Mouse (Mus musculus): ENCODE measurements around the gene Gm10563.
"Not testable (repeated sequence)": the region's sequence is repeated elsewhere in the genome, so short reads cannot be mapped to it uniquely, and the experiment has no call there.

The Gm10563 gene

DNA sequence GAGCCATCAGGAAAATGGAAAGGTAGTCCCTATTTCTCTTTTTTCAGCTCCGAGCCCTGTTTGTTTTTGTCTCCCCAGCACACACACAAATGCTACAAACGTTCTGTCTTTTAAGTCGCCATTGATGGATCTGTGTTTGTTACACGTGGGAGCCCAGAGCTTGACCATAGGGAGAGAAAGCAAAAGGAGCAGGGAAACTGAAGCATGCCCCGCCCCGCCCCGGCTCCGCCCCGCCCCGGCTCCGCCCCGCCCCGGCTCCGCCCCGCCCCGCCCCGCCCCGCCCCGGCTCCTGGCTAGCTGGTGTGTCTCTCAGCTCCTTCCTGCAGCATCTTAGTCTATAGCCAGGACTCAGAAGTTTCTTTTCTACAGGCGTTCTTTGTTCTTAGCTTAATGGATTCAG is 46.7 kb downstream of the Gm10563 start:
- DNase-seq (ENCODE audit: low read depth): no peak

- DNase-seq (ENCODE audit: low read depth): no peak
Measured at GRCm38 (mm10) chr4:155596606-155597005, 48.6 kb downstream of the Gm10563 start.

GRCm38 (mm10) chr4:155595777-155596176 is 49.4 kb downstream of the Gm10563 start:
- DNase-seq (ENCODE audit: low read depth): no peak

DNA sequence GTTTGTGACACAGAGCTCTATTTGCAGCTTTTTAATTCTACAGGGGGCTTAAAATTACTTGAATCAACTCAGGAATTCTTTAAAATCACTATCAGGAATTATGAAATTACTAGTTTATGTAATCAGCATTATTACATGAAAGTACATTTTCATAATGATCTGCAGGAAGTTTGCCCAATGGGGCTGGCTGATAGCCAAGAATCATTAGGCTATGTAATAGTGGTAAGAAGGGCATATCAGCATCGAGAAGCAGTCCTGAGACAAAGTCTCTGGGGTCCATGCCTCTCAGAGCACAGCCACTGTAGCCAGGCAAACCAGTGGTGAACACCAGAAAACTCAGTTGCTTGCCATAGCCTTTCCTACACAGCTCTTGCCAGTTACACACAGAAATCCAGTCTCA is 51.4 kb downstream of the Gm10563 start:
- DNase-seq (ENCODE audit: low read depth): no peak

DNA sequence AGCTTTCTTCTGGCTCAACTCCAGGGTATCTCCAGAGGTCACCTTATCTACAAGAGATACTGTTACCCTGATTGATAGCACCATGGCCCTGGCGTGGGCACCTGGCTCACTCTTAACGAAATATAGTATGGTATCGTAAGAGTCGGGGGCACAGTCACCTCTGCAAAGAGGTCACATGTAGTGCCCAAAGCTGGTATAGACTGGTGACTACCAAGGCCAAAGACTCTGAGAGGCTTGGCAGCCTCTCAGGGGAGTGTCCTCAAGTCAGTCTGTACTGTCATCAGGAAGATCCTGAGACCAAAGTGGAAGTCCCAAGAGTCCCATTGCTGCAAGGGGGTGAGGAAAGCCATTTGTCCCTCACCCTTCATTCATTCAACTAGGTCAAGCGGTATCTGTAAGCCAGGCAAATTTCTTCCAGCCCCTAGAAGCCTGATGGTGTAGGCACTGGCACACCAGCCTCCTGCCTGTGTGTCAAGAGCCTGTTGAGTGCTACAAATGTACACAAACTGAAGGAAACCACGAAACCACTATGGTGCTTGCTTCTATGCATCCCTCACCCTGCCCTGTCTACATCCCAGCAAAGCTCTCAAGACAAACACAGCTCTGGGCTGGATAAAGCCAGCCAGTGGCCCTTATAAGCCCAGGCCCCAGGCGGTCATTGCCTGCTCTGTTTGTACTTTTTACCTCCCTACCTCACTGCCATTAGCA is 54.0 kb downstream of the Gm10563 start:
- no peak for DNase-seq (ENCODE audit: low read depth)

DNA sequence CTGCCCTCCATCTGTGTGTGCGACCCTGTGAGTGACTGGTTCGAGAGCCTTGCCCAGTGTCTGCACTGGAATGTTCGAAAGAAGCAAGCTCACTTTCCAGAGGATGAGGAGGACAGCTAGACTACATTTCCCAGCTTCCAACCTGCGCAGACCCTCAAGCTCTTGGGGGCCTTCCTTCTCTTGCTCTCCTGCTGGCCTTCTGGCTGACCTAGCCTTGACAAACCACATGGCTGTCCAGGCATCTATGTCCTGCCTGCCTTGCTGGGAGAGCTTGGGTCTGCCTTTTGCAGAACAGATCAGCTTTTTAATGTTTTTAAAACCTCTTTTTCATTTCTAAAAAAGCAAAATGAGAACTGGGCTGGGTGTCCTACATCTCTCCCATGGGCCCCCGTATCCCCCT is 55.9 kb downstream of the Gm10563 start:
- no peak for DNase-seq (ENCODE audit: low read depth)

GRCm38 (mm10) chr4:155582279-155582905 is 62.8 kb downstream of the Gm10563 start:
- DNase-seq (ENCODE audit: low read depth): peak; percentile 46

GRCm38 (mm10) chr4:155580420-155580819 is 64.8 kb downstream of the Gm10563 start:
- no peak for DNase-seq (ENCODE audit: low read depth)

- no peak for DNase-seq (ENCODE audit: low read depth)
Measured at GRCm38 (mm10) chr4:155578336-155579125, 66.7 kb downstream of the Gm10563 start.

DNA sequence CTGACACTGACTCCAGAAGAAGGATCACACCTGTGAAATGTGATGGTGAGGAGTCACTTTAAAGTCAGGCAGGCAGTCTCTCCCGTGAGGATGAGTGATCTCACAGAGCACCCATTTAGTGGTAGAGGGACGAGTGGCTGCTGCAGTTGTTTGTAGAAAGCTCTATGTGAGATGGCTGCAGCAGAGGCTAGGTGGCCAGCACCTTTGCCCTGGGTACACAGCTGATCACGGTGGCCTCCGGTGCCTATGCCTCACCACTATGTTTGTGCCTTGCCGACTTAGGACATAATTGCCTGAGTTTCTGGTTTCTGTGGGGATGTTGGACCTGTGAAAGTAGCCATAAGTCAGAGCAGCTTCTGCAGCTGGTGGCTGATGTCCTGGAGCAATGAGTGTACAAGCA is 67.5 kb downstream of the Gm10563 start:
- DNase-seq (ENCODE audit: low read depth): no peak

DNA sequence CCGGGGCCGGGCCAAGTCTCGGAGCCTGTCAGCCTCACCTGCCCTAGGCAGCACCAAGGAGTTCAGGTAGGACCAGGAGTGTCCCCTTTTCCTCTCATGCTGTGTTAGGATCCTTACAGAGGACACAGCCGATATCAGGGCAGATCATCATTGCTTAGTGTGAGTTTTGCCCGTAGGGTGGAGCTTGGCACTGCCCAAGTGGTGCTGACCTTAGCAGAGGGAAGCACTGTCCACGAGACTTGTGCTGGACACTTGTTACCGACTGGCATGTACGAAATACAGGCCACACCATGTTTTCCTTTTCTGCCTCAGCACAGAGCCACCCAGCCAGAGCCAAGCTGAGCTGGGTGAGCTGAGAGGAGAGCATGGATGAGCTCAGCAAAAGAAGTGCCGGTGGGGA is 68.1 kb downstream of the Gm10563 start:
- DNase-seq (ENCODE audit: low read depth): no peak

GRCm38 (mm10) chr4:155575521-155575920 is 69.7 kb downstream of the Gm10563 start:
- DNase-seq (ENCODE audit: low read depth): no peak

GRCm38 (mm10) chr4:155574931-155575330 is 70.3 kb downstream of the Gm10563 start:
- no peak for DNase-seq (ENCODE audit: low read depth)

GRCm38 (mm10) chr4:155573876-155574275 is 71.3 kb downstream of the Gm10563 start:
- no peak for DNase-seq (ENCODE audit: low read depth)

DNA sequence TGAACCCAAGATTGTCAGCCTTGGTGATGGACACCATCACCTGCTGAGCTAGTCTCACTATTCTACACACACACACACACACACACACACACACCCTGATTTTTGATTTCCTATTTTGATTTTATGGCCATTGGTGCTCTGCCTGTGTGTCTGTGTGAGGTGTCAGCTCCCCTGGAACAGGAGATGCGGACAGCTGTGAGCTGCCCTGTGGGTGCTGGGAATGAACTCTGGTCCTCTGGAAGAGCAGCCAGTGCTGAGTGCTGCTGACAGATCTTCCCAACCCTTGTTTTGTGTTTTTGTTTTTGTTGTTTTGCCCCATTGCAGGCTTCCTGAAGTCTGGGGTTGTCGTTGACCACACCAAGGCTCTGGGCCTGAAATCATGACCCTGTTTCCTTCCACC is 72.1 kb downstream of the Gm10563 start:
- DNase-seq (ENCODE audit: low read depth): no peak

DNA sequence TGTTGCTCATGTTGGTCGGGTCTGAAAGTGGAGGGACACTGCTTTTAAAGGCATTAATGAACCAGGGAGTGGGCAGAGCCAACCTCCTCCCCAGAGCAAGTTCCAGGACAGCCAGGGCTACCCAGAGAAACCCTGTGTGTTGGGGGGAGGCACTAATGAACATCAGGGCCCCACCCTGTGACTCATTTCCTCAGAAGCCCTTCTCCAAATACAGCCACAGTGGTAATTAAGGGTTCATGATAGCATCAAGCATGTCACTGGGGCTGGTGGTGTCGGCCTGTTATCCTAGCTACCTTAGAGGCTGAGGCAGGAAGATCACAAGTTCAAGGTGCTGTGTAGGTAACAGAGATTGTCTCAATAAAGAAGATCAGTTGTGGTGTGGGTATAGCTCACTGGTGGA is 73.8 kb downstream of the Gm10563 start:
- DNase-seq (ENCODE audit: low read depth): no peak

- DNase-seq (ENCODE audit: low read depth): not testable (repeated sequence)
Measured at GRCm38 (mm10) chr4:155570315-155570714, 74.9 kb downstream of the Gm10563 start.

GRCm38 (mm10) chr4:155569818-155570217 is 75.4 kb downstream of the Gm10563 start:
- no peak for DNase-seq (ENCODE audit: low read depth)

GRCm38 (mm10) chr4:155568632-155569370 is 76.4 kb downstream of the Gm10563 start:
- DNase-seq (ENCODE audit: low read depth): no peak

GRCm38 (mm10) chr4:155568170-155568569 is 77.0 kb downstream of the Gm10563 start:
- no peak for DNase-seq (ENCODE audit: low read depth)

GRCm38 (mm10) chr4:155566555-155566954 is 78.7 kb downstream of the Gm10563 start:
- DNase-seq (ENCODE audit: low read depth): no peak
